Mouse (Mus musculus) liver, postnatal 0 days (tissue): ENCODE measurements at regions not wholly inside any gene's neighbourhood (a gene's known extent, or its start where the extent isn't known, plus 50 kb on each side); places are given as distances from the start of the nearest gene placed in this dataset.

Source experiments
- CTCF ChIP-seq: sonication (generic); IDR thresholded peaks from 2 replicates; pipeline ENCODE4 v1.5.1; 2016; ENCODE audit warnings: antibody characterized with exemption, low read depth
- EP300 ChIP-seq: IDR thresholded peaks from 2 replicates; pipeline ENCODE4 v1.6.1; 2016; ENCODE audit warnings: antibody characterized with exemption, low read depth, mild to moderate bottlenecking

GRCm38 (mm10) chr4:3419920-3420499 is 234.9 kb upstream of the Vmn1r3 start:
- TF ChIP-seq CTCF, result peak; percentile 73
- TF ChIP-seq EP300, result no peak
